In genomic region chr8:47482354-47483071, GRCm38 (mm10) we compare ENCODE assay signal across 14 mouse cellular contexts. TPM values are rescaled to one million over a fixed set of nuclear protein-coding genes. Genes with fewer than 3 reads are reported as not detected.
A peak's percentile ranks its signal among the peaks of the same experiment; 100 is the strongest.
DNase-seq lines count a peak whose midpoint lies in the region; ATAC-seq and TF ChIP-seq lines count a peak whose summit lies in the region.
"Had no signal": no experiment of that assay in that cellular context is flagged by ENCODE, and none has a peak within 500 bp of the region (broad histone marks: within the 10 kb centered on the region; RNA-seq: fewer than 3 reads in every experiment).

No protein-coding gene starts in this region.

- ATAC-seq in intestine, embryonic 14.5 days (replicated peaks; ENCODE audit: low FRiP score, low TSS enrichment, low read depth), result no peak
- ATAC-seq in intestine, postnatal 0 days, result no peak

- 0 out of 2 replicates have a peak, but pooled peaks cover 2% of the 10 kb centered on the region for H3K4me1 ChIP-seq in intestine, embryonic 14.5 days (replicated peaks; ENCODE audit: control insufficient read depth, insufficient read depth, low read length)
- no peaks in the 10 kb centered on the region for H3K4me1 ChIP-seq in intestine, postnatal 0 days (replicated peaks; ENCODE audit: control insufficient read depth, insufficient read depth, low read length)
- H3K4me1 ChIP-seq in embryonic facial prominence, embryonic 10.5 days, result peaks cover 7% of the 10 kb centered on the region
- H3K4me1 ChIP-seq in kidney, adult 2 months (ENCODE audit: control insufficient read depth, insufficient read depth, low read length), result no peaks in the 10 kb centered on the region
- H3K4me1 ChIP-seq: limb, embryonic 10.5 days had no signal

- peak; percentile 55 for DNase-seq in intestine, embryonic 14.5 days (ENCODE audit: low spot score)
- DNase-seq in embryonic facial prominence, embryonic 10.5 days (ENCODE audit: low spot score), result peak; percentile 27
- peak; percentile 68 for DNase-seq in kidney, adult 2 months
- DNase-seq in retina, embryonic 14.5 days (ENCODE audit: low spot score), result peak; percentile 53
- no peak for DNase-seq in right cerebral cortex, postnatal 36 days (ENCODE audit: low spot score in 2 of 2)
- no peak for DNase-seq in spleen, postnatal 36 days (ENCODE audit: low spot score in 2 of 2)
- DNase-seq: cerebellum, adult 2 months; gastrocnemius, postnatal 36 days; heart, postnatal 14 days; lung, adult 2 months; thymus, postnatal 4 days had no signal

- TF ChIP-seq POLR2A in kidney, adult 2 months (IDR thresholded peaks at IDR 0.05; ENCODE audit: low read depth, low read length), result no peak

- H3K4me2 ChIP-seq in intestine, embryonic 14.5 days (ENCODE audit: low read length), result no peak overlapping the region
- no peak overlapping the region for H3K4me2 ChIP-seq in intestine, postnatal 0 days (replicated peaks; ENCODE audit: low read depth)

- peaks cover 3% of the 10 kb centered on the region; the same call in 1 of the 2 replicates for H3K36me3 ChIP-seq in intestine, embryonic 14.5 days (ENCODE audit: control insufficient read depth, insufficient read depth, low read length)
- no peaks in the 10 kb centered on the region; the same call in 1 of the 2 replicates for H3K36me3 ChIP-seq in intestine, postnatal 0 days (ENCODE audit: control insufficient read depth, insufficient read depth)
- peaks cover 5% of the 10 kb centered on the region for H3K36me3 ChIP-seq in embryonic facial prominence, embryonic 10.5 days (replicated peaks)
- no peaks in the 10 kb centered on the region for H3K36me3 ChIP-seq in kidney, adult 2 months (ENCODE audit: control insufficient read depth, insufficient read depth, low read length)

- no peaks in the 10 kb centered on the region for H3K27me3 ChIP-seq in intestine, embryonic 14.5 days (replicated peaks; ENCODE audit: control insufficient read depth, insufficient read depth, low read length)
- H3K27me3 ChIP-seq in intestine, postnatal 0 days (replicated peaks; ENCODE audit: control insufficient read depth, insufficient read depth, low read length), result no peaks in the 10 kb centered on the region
- H3K27me3 ChIP-seq in embryonic facial prominence, embryonic 10.5 days (replicated peaks; ENCODE audit: low read depth, poor library complexity, severe bottlenecking), result no peaks in the 10 kb centered on the region
- H3K27me3 ChIP-seq in kidney, adult 2 months (replicated peaks; ENCODE audit: control insufficient read depth, insufficient read depth, low read length), result no peaks in the 10 kb centered on the region
- H3K27me3 ChIP-seq: CH12.LX had no signal

- TF ChIP-seq CTCF in intestine, postnatal 0 days (IDR thresholded peaks at IDR 0.05; ENCODE audit: low read depth), result no peak
- no peak for TF ChIP-seq CTCF in kidney, adult 2 months (conservative IDR thresholded peaks at IDR 0.05; ENCODE audit: insufficient read depth, insufficient read length, low read depth, low read length)

- H3K9me3 ChIP-seq in intestine, embryonic 14.5 days (ENCODE audit: control insufficient read depth, low read length), result 0 out of 2 replicates have a peak, but pooled peaks cover 2% of the 10 kb centered on the region
- no peaks in the 10 kb centered on the region for H3K9me3 ChIP-seq in intestine, postnatal 0 days (ENCODE audit: control insufficient read depth)
- H3K9me3 ChIP-seq in embryonic facial prominence, embryonic 10.5 days, result peaks cover 4% of the 10 kb centered on the region
- H3K9me3 ChIP-seq: limb, embryonic 10.5 days had no signal

- no peak overlapping the region for H3K27ac ChIP-seq in intestine, embryonic 14.5 days (ENCODE audit: low read depth)
- H3K27ac ChIP-seq in intestine, postnatal 0 days (ENCODE audit: low read depth, low read length), result no peak overlapping the region
- H3K27ac ChIP-seq in embryonic facial prominence, embryonic 10.5 days (replicated peaks), result no peak overlapping the region
- H3K27ac ChIP-seq in kidney, adult 2 months (ENCODE audit: insufficient read depth, low read depth, low read length), result 0 out of 2 replicates have a peak overlapping the region, but pooled peaks have one; percentile 6
- H3K27ac ChIP-seq: limb, embryonic 10.5 days had no signal

- 70% methylated on average over 12 of the region's 12 CpGs for WGBS in intestine, embryonic 14.5 days
- WGBS in intestine, postnatal 0 days, result 54% methylated on average over 12 of the region's 12 CpGs
- WGBS in embryonic facial prominence, embryonic 10.5 days, result 69% methylated on average over 12 of the region's 12 CpGs
- WGBS in kidney, adult 2 months, result 42% methylated on average over 12 of the region's 12 CpGs

- H3K9ac ChIP-seq in intestine, embryonic 14.5 days (ENCODE audit: low read length), result no peak overlapping the region
- H3K9ac ChIP-seq in intestine, postnatal 0 days (ENCODE audit: low read depth, low read length), result no peak overlapping the region

- no peak overlapping the region for H3K4me3 ChIP-seq in intestine, embryonic 14.5 days (ENCODE audit: low read depth, low read length)
- no peak overlapping the region for H3K4me3 ChIP-seq in intestine, postnatal 0 days (ENCODE audit: low read depth, low read length)
- H3K4me3 ChIP-seq in embryonic facial prominence, embryonic 10.5 days, result no peak overlapping the region
- no peak overlapping the region for H3K4me3 ChIP-seq in kidney, adult 2 months (ENCODE audit: insufficient read depth, low read depth, low read length)
- H3K4me3 ChIP-seq: limb, embryonic 10.5 days had no signal

RNA-seq across cellular contexts. Expression of gene Stox2, which starts 36.4 kb away (rescaled TPM):
- 10.6 and 12.8 TPM in 2 replicates for polyA plus RNA-seq in intestine, embryonic 14.5 days (2014; fragmentation: Nextera tagmentation; extraction: Ambion mirVana)
- 3.2 and 3.9 TPM in 2 replicates for polyA plus RNA-seq in intestine, postnatal 0 days (2015; fragmentation: Nextera tagmentation; extraction: Ambion mirVana)
- polyA plus RNA-seq in embryonic facial prominence, embryonic 10.5 days (2016; fragmentation: Nextera tagmentation; extraction: Ambion mirVana), result 16.8 and 19.5 TPM in 2 replicates
- 2.2 TPM in 2 replicates for polyA plus RNA-seq in kidney, adult 2 months (2012; rRNA removed)

RNA-seq across cellular contexts. Expression of gene Trappc11, which starts 50.8 kb away (rescaled TPM):
- polyA plus RNA-seq in intestine, embryonic 14.5 days (2014; fragmentation: Nextera tagmentation; extraction: Ambion mirVana), result 28.6 and 35.1 TPM in 2 replicates
- 14.0 and 15.1 TPM in 2 replicates for polyA plus RNA-seq in intestine, postnatal 0 days (2015; fragmentation: Nextera tagmentation; extraction: Ambion mirVana)
- 34.7 and 35.2 TPM in 2 replicates for polyA plus RNA-seq in embryonic facial prominence, embryonic 10.5 days (2016; fragmentation: Nextera tagmentation; extraction: Ambion mirVana)
- 22.9 TPM in 2 replicates for polyA plus RNA-seq in kidney, adult 2 months (2012; rRNA removed)

RNA-seq across cellular contexts. Expression of gene Rwdd4a, which starts 51.0 kb away (rescaled TPM):
- polyA plus RNA-seq in intestine, embryonic 14.5 days (2014; fragmentation: Nextera tagmentation; extraction: Ambion mirVana), result 43.8 and 44.4 TPM in 2 replicates
- 28.0 and 31.2 TPM in 2 replicates for polyA plus RNA-seq in intestine, postnatal 0 days (2015; fragmentation: Nextera tagmentation; extraction: Ambion mirVana)
- 47.6 and 50.4 TPM in 2 replicates for polyA plus RNA-seq in embryonic facial prominence, embryonic 10.5 days (2016; fragmentation: Nextera tagmentation; extraction: Ambion mirVana)
- 16.7 and 16.8 TPM in 2 replicates for polyA plus RNA-seq in kidney, adult 2 months (2012; rRNA removed)

Comparison
In these comparisons a context has a peak if more than half of its experiments do, and no peak if none do; other contexts are left out.
1. DNase-seq: peak in intestine, embryonic 14.5 days (single experiment), embryonic facial prominence, embryonic 10.5 days (single experiment), kidney, adult 2 months (single experiment) and retina, embryonic 14.5 days (single experiment); none in right cerebral cortex, postnatal 36 days (0 of 2) and spleen, postnatal 36 days (0 of 2).